Mouse (Mus musculus) neutrophil, adult 59 days (primary cell): Measurements from ENCODE around the gene Ctnnb1. TPM values are rescaled to one million over a fixed set of nuclear protein-coding genes. Genes with fewer than 3 reads are reported as not detected.

ENCODE experiments used
- total RNA-seq, 2 experiments: library from RNA; stranded (reverse); gene quantifications; 1 replicate in 1 of 2; 2 replicates in 1 of 2; pipeline ENCODE4 v1.2.4; 2023

The Ctnnb1 gene
- total RNA-seq: 100 to 1,000 TPM; 130 to 153 TPM

DNA sequence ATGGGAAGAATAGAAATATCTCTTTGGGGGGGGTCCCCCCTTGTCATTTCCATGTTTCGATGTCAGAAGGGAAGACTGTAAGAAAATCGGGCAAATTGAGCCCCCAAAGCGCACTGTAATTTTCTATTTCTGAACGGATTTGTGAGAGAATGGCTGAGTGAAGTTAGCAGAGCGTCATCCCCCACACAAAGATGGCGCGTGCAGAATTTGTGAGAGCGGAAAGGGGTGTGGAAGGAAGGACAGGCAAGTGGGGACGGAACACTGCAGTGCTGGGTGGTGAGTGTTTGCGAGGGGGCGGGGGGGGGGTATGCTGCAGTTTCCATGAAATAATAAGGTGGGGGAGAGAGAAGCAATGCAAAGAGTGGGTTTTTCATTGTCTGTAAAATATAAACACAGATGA lies at the start of gene Ctnnb1:
Gene Ctnnb1, plus strand, starts transcription at position 136 of the 400 bp plus-strand sequence.

